Mouse (Mus musculus) B cell, adult 62 days (primary cell): ENCODE data around the gene Sp100. TPM values are rescaled to one million over a fixed set of nuclear protein-coding genes. Genes with fewer than 3 reads are reported as not detected.

Experiments used
- total RNA-seq: library from RNA; stranded (reverse); gene quantifications from 4 replicates; pipeline ENCODE4 v1.2.4, GENCODE M21; 2023

Gene Sp100
- 450 to 479 TPM (median 467 TPM) in 4 replicates for total RNA-seq

DNA sequence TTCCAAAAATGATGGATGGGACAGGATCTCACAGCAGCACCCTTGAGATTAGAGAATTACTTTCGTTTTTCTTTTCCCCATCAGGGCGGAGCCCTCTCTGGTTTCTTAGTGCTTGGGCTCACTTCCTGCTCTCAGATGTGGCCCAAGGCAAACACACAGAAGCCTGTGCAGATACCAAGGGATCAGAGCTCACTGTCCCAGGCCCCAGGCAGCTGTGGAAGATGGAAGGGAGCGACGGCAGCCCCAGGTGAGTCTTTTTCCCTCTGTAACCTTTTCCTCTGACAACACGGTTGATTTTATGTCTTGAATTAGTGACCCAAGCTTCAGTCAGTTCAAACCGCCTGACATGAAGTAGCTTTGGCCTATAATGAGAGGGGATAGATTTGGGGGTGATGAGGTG, at the start of gene Sp100:
Gene Sp100, plus strand, starts transcription at position 108 of the 400 bp plus-strand sequence.

DNA sequence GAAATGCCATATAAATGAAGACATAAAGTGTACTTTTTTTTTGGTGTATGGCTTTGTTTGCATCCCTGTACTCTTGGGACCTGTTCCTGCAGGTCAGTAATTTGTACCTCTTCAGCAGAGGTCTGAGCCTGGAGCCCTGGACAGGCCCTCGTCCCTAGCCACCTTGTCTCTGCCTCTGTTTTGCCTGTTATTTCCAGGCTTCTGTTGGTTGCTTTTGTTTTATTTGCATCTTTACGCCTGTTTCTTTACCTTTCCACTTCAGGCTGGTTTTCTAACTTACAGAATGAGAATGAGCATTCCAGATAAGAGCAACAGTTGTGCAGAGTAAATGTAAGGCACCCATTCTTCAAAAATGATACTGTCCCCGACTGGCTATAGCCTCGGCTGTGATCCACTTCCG, 49.7 kb upstream of the Sp100 start, which contains the start of gene Sp140:
Gene Sp140, plus strand, starts transcription at position 301 of the 400 bp plus-strand sequence.

Other genes starting within 250 kb of the Sp100 start
- not detected in 4 replicates for gene G530012D18Rik, start 74.3 kb upstream of the Sp100 start, total RNA-seq
- 199 to 207 TPM (median 200 TPM) in 4 replicates for gene Sp110, start 51.2 kb upstream of the Sp100 start, total RNA-seq
- 142 to 163 TPM (median 152 TPM) in 4 replicates for gene Sp140, start 49.6 kb upstream of the Sp100 start, total RNA-seq
- 136 to 165 TPM (median 156 TPM) in 4 replicates for gene A630001G21Rik, start 128.7 kb downstream of the Sp100 start, total RNA-seq
- gene Cab39, start 143.5 kb downstream of the Sp100 start, total RNA-seq = 104 to 119 TPM (median 114 TPM) in 4 replicates
- gene Itm2c, start 244.3 kb downstream of the Sp100 start, total RNA-seq = 18.0 to 23.6 TPM (median 20.4 TPM) in 4 replicates